Mouse (Mus musculus) embryonic facial prominence, embryonic 11.5 days (tissue): Measurements from ENCODE around the gene Shank2. TPM values are rescaled to one million over a fixed set of nuclear protein-coding genes. Genes with fewer than 3 reads are reported as not detected.

Source experiments
- ATAC-seq: fragments of 200-750 bp; cut with Nextera tagmentation; replicated peaks from 2 replicates; pipeline ENCODE4 v1.8.0; 2017; ENCODE audit warnings: low read depth; ENCODE audit not compliant: insufficient number of reproducible peaks, low FRiP score, low TSS enrichment
- DNase-seq: peaks from one replicate; pipeline ENCODE4 v3.0.0-alpha.2; 2015; ENCODE audit warnings: low spot score
- H3K27ac ChIP-seq: fragments of 300-500 bp; sonication (generic); replicated peaks from 2 replicates; pipeline ENCODE4 v1.5.1; 2014; ENCODE audit warnings: mild to moderate bottlenecking, low read depth, low read length, control low read depth
- H3K27me3 ChIP-seq: fragments of 300-500 bp; sonication (generic); 2 replicates; pipeline ENCODE4 v1.6.1; 2014; ENCODE audit warnings: mild to moderate bottlenecking, low read length, moderate library complexity, mixed read lengths; ENCODE audit not compliant: control insufficient read depth, insufficient read depth
- H3K36me3 ChIP-seq: fragments of 300-500 bp; sonication (generic); replicated peaks from 2 replicates; pipeline ENCODE4 v1.6.1; 2014; ENCODE audit warnings: low read depth, mild to moderate bottlenecking, low read length, moderate library complexity, mixed read lengths; ENCODE audit not compliant: control insufficient read depth, insufficient read depth
- H3K4me1 ChIP-seq: fragments of 300-500 bp; sonication (generic); 2 replicates; pipeline ENCODE4 v1.6.1; 2014; ENCODE audit warnings: low read length, mixed read lengths; ENCODE audit not compliant: control insufficient read depth, insufficient read depth
- H3K4me2 ChIP-seq: fragments of 300-500 bp; sonication (generic); 2 replicates; pipeline ENCODE4 v1.6.1; 2014; ENCODE audit warnings: low read depth, mild to moderate bottlenecking, control low read depth, low read length, moderate library complexity
- H3K4me3 ChIP-seq: fragments of 300-500 bp; sonication (generic); 2 replicates; pipeline ENCODE4 v1.5.1; 2014; ENCODE audit warnings: low read depth, low read length, control low read depth
- H3K9ac ChIP-seq: fragments of 300-500 bp; sonication (generic); replicated peaks from 2 replicates; pipeline ENCODE4 v1.6.1; 2014; ENCODE audit warnings: mild to moderate bottlenecking, control low read depth, low read length
- H3K9me3 ChIP-seq: fragments of 300-500 bp; sonication (generic); replicated peaks from 2 replicates; pipeline ENCODE4 v1.6.1; 2016; ENCODE audit warnings: mild to moderate bottlenecking, low read length, inconsistent platforms, mixed read lengths; ENCODE audit not compliant: control insufficient read depth
- WGBS: fragments of 180-500 bp; shearing (Covaris S2); extraction: QIAGEN DNeasy Blood & Tissue Kit; methylation state at CpG from one replicate; pipeline ENCODE4 v1.1.7; 2014; 5-methylcytosine and 5-hydroxymethylcytosine counted together
- polyA plus RNA-seq: library from polyadenylated mRNA; unstranded; fragments of >200 nt; fragmentation: Nextera tagmentation; extraction: Ambion mirVana; gene quantifications from 2 replicates; pipeline ENCODE4 v1.2.1, GENCODE M21; 2014

The Shank2 gene
- polyA plus RNA-seq, 1 experiment from 2014 or later: 1.3 TPM

DNA sequence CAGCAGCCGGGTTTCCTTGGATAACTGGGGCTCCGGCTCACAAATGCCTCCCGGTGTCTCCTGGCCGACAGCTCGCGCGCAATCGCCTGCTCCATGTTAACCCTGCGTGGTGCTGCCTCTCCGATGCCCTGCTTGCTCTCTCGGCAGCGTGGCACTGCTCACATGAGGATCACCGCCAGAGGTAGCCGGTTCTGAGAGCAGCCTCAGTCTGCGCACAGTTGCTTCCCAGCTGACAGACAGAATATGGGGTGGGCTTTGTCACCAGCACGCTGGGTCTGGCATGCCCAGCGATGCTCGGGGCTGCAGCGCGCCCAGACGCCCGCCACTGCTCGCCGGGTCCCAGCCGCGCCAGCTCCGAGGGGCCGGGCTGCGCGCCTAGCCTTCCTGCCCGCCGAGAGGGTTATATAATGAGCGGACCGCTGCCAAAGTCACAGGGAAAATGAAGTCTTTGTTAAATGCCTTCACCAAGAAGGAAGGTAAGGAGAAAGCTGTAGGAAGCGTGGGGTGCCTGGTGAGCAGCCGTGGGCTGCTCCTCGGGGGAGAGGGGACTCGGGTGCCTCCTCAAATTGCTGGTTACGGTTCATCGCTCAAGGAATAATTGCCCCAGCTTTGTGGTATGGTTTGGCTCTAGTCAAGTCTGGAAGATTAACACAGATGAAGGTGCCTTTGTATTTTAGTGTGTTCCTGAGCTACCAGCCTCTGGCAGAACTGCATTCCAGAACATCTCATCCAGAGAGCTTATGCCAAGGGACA lies 173.9 kb downstream of the Shank2 start:
- H3K9ac ChIP-seq: no peak overlapping the region
- ATAC-seq (0 out of 2 replicates have a peak, but pooled peaks have one; percentile 18), DNase-seq (peak; percentile 25)
- no peaks in the 10 kb centered on the region for H3K36me3 ChIP-seq
- H3K4me3 ChIP-seq: peak overlapping the region; percentile 9; the same call in 1 of the 2 replicates
- no peaks in the 10 kb centered on the region for H3K4me1 ChIP-seq
- peaks cover 24% of the 10 kb centered on the region for H3K27me3 ChIP-seq
- H3K27ac ChIP-seq: no peak overlapping the region
- WGBS: 4% methylated on average over 40 of the region's 40 CpGs
- peak overlapping the region; percentile 49 for H3K4me2 ChIP-seq
- no peaks in the 10 kb centered on the region for H3K9me3 ChIP-seq

DNA sequence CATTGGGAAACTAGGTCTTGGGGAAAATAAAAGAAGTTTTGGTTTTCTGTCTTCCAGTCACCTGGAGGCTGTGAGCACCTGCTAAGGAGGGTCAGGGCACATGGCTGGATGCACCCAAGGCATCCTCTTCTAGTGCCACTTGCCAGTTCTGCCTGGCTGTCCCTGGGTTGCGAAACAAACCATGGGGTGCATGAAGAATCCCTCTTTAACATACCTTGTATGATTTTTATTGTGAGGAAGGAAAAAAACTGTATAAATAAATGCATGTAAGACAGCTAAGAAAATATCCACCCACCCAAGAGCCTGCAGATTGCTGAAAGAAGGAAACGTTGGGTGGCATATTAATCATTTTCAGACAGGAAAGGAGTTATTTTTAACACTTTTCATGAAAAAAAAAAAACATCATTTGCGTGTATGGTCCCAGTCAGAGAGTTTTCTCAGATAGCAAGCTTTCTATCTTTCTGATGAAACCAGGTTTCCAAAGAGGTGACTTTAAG lies 174.6 kb downstream of the Shank2 start:
- Histone ChIP-seq H3K27ac (no peak overlapping the region), H3K36me3 (no peaks in the 10 kb centered on the region), H3K4me1 (no peaks in the 10 kb centered on the region), H3K27me3 (peaks cover 24% of the 10 kb centered on the region), H3K9me3 (no peaks in the 10 kb centered on the region), H3K9ac (no peak overlapping the region), H3K4me2 (no peak overlapping the region), H3K4me3 (no peak overlapping the region)
- no peak for ATAC-seq
- WGBS: 81% methylated on average over 3 of the region's 3 CpGs
- no peak for DNase-seq

DNA sequence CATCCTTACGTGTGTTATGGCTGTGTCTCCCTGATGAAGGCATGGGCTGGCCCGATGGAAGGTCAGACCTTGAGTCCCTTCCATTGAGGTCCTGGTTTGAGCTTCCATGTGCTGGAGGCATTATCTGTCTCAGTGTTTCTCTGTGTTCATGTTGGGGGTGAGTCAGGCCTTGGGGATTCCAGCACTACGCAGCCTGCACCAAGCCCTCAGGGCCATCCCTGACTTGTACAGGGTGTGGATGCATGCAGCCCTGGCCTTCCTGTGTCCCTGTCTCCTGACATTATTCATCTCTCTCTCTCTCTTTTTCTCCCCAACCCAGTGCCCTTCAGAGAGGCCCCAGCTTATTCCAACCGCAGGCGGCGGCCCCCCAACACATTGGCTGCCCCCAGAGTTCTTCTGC lies 177.7 kb downstream of the Shank2 start:
- H3K27ac ChIP-seq: no peak overlapping the region
- no peak overlapping the region for H3K4me2 ChIP-seq
- peaks cover 19% of the 10 kb centered on the region for H3K27me3 ChIP-seq
- no peak for DNase-seq
- H3K9ac ChIP-seq: no peak overlapping the region
- no peaks in the 10 kb centered on the region for H3K4me1 ChIP-seq
- H3K9me3 ChIP-seq: no peaks in the 10 kb centered on the region
- H3K4me3 ChIP-seq: no peak overlapping the region
- WGBS: 88% methylated on average over 6 of the region's 6 CpGs
- no peaks in the 10 kb centered on the region for H3K36me3 ChIP-seq
- ATAC-seq: no peak

DNA sequence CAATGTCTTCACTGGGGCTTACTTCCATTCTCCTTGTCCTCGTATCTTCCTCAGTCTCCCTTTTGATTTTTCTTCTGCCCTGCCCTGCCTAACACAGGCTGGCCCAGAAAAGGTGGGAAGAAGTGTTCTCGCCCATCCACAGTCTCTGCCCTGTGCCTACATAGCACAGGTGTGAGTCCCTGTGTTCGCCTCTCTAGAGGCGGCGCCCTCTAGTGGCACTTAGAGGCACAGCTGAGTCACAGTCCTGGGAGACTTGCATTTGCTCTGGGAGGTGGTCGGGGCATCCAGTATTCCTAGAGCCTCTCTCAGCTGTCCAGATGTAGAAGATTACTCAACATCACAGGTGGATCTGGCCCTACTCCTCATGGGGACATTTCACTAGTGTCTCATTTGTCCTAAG lies 179.2 kb downstream of the Shank2 start:
- Histone ChIP-seq H3K27ac (no peak overlapping the region), H3K9ac (no peak overlapping the region), H3K9me3 (no peaks in the 10 kb centered on the region), H3K27me3 (peaks cover 5% of the 10 kb centered on the region), H3K4me1 (no peaks in the 10 kb centered on the region), H3K36me3 (no peaks in the 10 kb centered on the region), H3K4me2 (no peak overlapping the region), H3K4me3 (no peak overlapping the region)
- DNase-seq (peak; percentile 81), ATAC-seq (no peak)
- WGBS: 21% methylated on average over 6 of the region's 6 CpGs

DNA sequence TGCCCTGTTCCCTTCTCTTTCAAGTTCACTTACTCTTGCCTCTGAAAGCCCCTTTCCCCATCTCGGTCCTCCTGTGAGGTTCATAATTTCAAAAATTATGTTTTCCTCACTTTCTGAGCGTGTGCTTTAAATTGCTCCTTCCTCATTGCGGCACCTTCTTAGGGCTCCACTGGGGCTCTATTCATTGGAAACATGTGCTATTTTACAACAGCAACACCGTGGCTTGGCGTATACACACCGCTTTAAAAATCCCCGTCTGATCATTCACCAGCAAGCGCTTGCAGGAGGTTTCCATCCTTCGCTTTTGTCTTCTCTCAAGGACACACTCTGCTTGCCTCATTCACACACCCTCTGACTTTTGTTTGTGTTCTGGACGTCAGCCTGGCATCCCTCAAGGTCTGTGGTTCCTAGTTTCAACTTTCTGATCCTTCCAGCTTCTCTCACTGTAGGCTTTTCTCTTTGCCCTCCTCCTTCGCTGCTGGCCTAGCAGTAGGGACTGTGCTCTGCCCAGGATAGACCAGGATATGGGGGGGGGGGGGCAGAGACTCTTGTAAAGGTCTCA lies 186.2 kb downstream of the Shank2 start:
- Histone ChIP-seq H3K4me1 (no peaks in the 10 kb centered on the region), H3K4me2 (no peak overlapping the region), H3K4me3 (no peak overlapping the region), H3K36me3 (no peaks in the 10 kb centered on the region), H3K27me3 (no peaks in the 10 kb centered on the region), H3K9ac (no peak overlapping the region), H3K9me3 (no peaks in the 10 kb centered on the region), H3K27ac (no peak overlapping the region)
- DNase-seq (no peak), ATAC-seq (no peak)
- WGBS: 74% methylated on average over 11 of the region's 11 CpGs

DNA sequence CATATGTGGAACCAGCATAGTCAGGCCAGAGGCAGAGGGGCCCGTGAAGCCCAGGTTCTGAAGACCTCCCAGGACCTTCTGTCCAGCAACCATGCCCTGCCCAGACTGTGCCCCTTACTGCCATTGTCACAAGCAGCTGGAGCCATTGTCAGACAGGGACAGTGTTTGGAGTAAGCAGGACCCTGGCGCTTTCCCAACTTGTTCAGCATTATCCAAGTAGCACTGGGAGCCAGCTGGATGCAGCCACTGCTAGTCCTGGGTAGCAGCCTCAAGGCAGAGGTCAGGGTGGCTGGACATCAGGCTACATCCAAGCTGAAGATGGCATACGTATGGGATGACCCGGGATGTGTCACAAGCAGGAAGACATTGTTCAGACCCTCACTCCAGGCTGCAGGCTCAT lies 187.7 kb downstream of the Shank2 start:
- DNase-seq (no peak), ATAC-seq (no peak)
- no peaks in the 10 kb centered on the region for H3K36me3 ChIP-seq
- no peak overlapping the region for H3K4me2 ChIP-seq
- H3K9ac ChIP-seq: no peak overlapping the region
- H3K27ac ChIP-seq: no peak overlapping the region
- 90% methylated on average over 4 of the region's 4 CpGs for WGBS
- no peaks in the 10 kb centered on the region for H3K27me3 ChIP-seq
- no peaks in the 10 kb centered on the region for H3K9me3 ChIP-seq
- no peaks in the 10 kb centered on the region for H3K4me1 ChIP-seq
- H3K4me3 ChIP-seq: no peak overlapping the region

DNA sequence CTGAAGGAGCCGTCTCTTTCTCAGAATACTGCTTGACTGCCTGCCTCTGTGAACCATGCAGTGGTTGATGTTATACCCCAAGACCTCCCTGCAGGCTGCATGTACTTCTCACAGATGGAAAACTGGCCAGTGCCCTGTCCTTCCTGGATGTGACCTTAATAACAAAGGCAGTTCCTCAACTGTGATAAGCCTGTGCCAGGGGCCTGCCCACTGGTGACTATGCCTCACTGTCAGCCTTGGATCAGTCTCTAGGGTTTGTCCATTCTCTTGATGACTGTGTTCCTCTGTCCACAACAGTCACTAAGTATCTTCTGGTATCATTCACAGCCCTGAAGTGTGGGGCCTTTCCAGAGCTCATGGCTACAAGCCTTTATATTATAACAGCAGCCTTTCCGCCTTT lies 196.8 kb downstream of the Shank2 start:
- H3K27me3 ChIP-seq: no peaks in the 10 kb centered on the region
- no peaks in the 10 kb centered on the region for H3K9me3 ChIP-seq
- no peak overlapping the region for H3K4me3 ChIP-seq
- no peak overlapping the region for H3K4me2 ChIP-seq
- ATAC-seq (no peak), DNase-seq (no peak)
- no peaks in the 10 kb centered on the region for H3K4me1 ChIP-seq
- no peak overlapping the region for H3K9ac ChIP-seq
- 90% methylated on average over 2 of the region's 2 CpGs for WGBS
- no peak overlapping the region for H3K27ac ChIP-seq
- H3K36me3 ChIP-seq: no peaks in the 10 kb centered on the region

DNA sequence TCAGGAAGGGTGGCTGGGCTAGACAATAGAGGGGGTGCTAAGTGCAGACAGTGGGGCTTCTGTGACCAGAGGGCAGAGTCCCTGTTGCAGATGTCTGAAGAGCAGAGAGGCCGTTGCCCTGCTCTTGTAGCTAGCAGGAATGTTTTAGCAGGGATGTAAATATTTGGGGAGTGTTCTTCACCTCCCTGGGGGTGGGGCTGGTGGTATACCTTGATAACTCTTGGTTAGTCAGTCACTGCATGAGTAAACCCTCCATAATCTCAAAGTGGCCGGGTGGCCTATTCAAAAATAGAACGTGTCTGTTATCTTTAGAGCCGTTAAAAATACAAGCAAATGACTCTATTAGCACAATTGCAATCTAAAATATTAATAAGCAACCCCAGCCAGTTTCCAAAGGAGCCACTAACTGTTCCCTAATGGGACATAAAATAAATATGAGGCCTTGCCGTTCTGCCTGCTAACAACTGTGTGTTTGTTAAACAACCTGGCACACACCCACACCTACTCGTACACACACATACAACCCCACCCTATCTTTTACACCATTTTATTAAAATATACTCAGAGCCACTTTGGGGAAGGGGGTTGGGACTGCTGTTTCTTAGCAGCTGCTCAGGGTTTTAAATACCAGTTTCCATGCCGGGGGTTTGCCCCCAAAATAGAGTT lies 200.4 kb downstream of the Shank2 start:
- DNase-seq: no peak
- ATAC-seq: no peak

More for the DNA sequence above, 200.4 kb downstream of the Shank2 start:
- Histone ChIP-seq H3K27ac (no peak overlapping the region), H3K9ac (no peak overlapping the region), H3K27me3 (no peaks in the 10 kb centered on the region), H3K4me1 (no peaks in the 10 kb centered on the region), H3K4me3 (no peak overlapping the region), H3K4me2 (no peak overlapping the region), H3K9me3 (no peaks in the 10 kb centered on the region), H3K36me3 (no peaks in the 10 kb centered on the region)
- 77% methylated on average over 7 of the region's 7 CpGs for WGBS
